Comparison of ENCODE assay signal across 19 mouse cellular contexts in the genomic region with DNA sequence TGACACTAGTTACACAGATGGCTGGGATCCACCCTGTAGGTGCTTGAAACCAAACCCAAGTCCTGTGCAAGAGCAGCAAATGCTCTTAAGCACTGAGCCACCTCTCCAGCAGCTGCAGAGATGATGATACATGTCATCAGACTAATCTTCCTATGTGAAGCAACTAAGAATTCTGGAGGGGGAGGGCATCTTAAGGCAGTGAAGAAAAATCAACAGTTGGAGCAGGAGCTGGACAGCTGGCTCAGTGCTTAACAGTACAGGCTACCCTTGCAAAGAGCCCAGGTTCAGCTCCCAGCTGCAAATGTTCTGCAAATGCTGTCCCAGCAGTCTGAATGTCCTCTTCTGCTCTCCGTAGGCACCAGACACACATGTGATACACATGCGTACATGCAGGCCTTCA.
"Had no signal": no experiment of that assay in that cellular context is flagged by ENCODE, and none has a peak within 500 bp of the region (broad histone marks: within the 10 kb centered on the region; RNA-seq: fewer than 3 reads in every experiment).

No protein-coding gene starts in this region.

- DNase-seq: kidney, adult 18-20 months; kidney, adult 9 months; kidney, postnatal 14 days; layer of hippocampus, adult 9-11 months; liver, embryonic 13.5 days; lung, adult 2 months; lung, postnatal 14 days; lung, postnatal 4 days; midbrain, embryonic 14.5 days; right cerebral cortex, adult 18-20 months; right cerebral cortex, postnatal 14 days; right cerebral cortex, postnatal 4 days; thymus, postnatal 25 days had no signal

- H3K4me2 ChIP-seq: limb, embryonic 12.5 days; liver, embryonic 13.5 days; midbrain, embryonic 11.5 days; neural tube, embryonic 12.5 days; neural tube, embryonic 15.5 days had no signal

- H3K36me3 ChIP-seq: liver, embryonic 13.5 days had no signal

- H3K9me3 ChIP-seq: limb, embryonic 12.5 days; liver, embryonic 13.5 days; neural tube, embryonic 12.5 days; neural tube, embryonic 15.5 days had no signal

- H3K27me3 ChIP-seq: limb, embryonic 12.5 days; liver, embryonic 13.5 days; neural tube, embryonic 12.5 days; neural tube, embryonic 15.5 days had no signal

- H3K27ac ChIP-seq: layer of hippocampus, adult 2 months; limb, embryonic 12.5 days; liver, embryonic 13.5 days; neural tube, embryonic 12.5 days; neural tube, embryonic 15.5 days; stomach, postnatal 0 days had no signal

- H3K4me3 ChIP-seq: layer of hippocampus, adult 2 months; limb, embryonic 12.5 days; liver, embryonic 13.5 days; neural tube, embryonic 12.5 days; neural tube, embryonic 15.5 days had no signal

- H3K4me1 ChIP-seq: limb, embryonic 12.5 days; liver, embryonic 13.5 days; neural tube, embryonic 12.5 days; neural tube, embryonic 15.5 days had no signal

- H3K9ac ChIP-seq: limb, embryonic 12.5 days; liver, embryonic 13.5 days; neural tube, embryonic 12.5 days; neural tube, embryonic 15.5 days had no signal
